Mouse (Mus musculus): ENCODE measurements around the gene 6030452D12Rik. TPM values are rescaled to one million over a fixed set of nuclear protein-coding genes. Genes with fewer than 3 reads are reported as not detected.

Gene 6030452D12Rik
- polyA plus RNA-seq, 1 experiment from 2014 or later, result not detected

GRCm38 (mm10) chr8:106506106-106506505 lies 5.8 kb downstream of the 6030452D12Rik start:
- no peak overlapping the region for H3K4me2 ChIP-seq
- no peaks in the 10 kb centered on the region for H3K9me3 ChIP-seq
- peaks cover 18% of the 10 kb centered on the region for H3K27me3 ChIP-seq
- H3K9ac ChIP-seq (replicated peaks), result no peak overlapping the region
- H3K27ac ChIP-seq, result no peak overlapping the region
- H3K4me3 ChIP-seq (replicated peaks), result no peak overlapping the region
- H3K36me3 ChIP-seq, result no peaks in the 10 kb centered on the region
- no peak for ATAC-seq (ENCODE audit: insufficient number of reproducible peaks, insufficient read depth, low FRiP score, low TSS enrichment, low read depth)
- 98% methylated on average over 1 of the region's 1 CpGs for whole genome bisulfite sequencing
- peaks cover 42% of the 10 kb centered on the region for H3K4me1 ChIP-seq (replicated peaks)

- under 1% methylated on average over 30 of the region's 30 CpGs for WGBS
These were observed 7.5 kb downstream of the 6030452D12Rik start for GRCm38 (mm10) chr8:106507761-106508331.

GRCm38 (mm10) chr8:106508456-106508855 lies 8.1 kb downstream of the 6030452D12Rik start:
- H3K36me3 ChIP-seq, result no peaks in the 10 kb centered on the region
- WGBS, result 25% methylated on average over 3 of the region's 3 CpGs
- H3K4me3 ChIP-seq (replicated peaks), result peak overlapping the region; percentile 32; the same call in 1 of the 2 replicates
- peaks cover 51% of the 10 kb centered on the region for H3K4me1 ChIP-seq (replicated peaks)
- peak overlapping the region; percentile 58 for H3K4me2 ChIP-seq
- H3K9ac ChIP-seq (replicated peaks), result no peak overlapping the region
- peaks cover 18% of the 10 kb centered on the region for H3K27me3 ChIP-seq
- H3K27ac ChIP-seq, result peak overlapping the region; percentile 85
- no peaks in the 10 kb centered on the region for H3K9me3 ChIP-seq
- no peak for ATAC-seq (ENCODE audit: insufficient number of reproducible peaks, insufficient read depth, low FRiP score, low TSS enrichment, low read depth)

More at GRCm38 (mm10) chr8:106507761-106508331, 7.5 kb downstream of the 6030452D12Rik start:
- peak overlapping the region; percentile 58 for H3K4me2 ChIP-seq
- no peaks in the 10 kb centered on the region for H3K9me3 ChIP-seq
- no peaks in the 10 kb centered on the region for H3K36me3 ChIP-seq
- H3K4me1 ChIP-seq (replicated peaks), result peaks cover 45% of the 10 kb centered on the region
- peak overlapping the region; percentile 85 for H3K27ac ChIP-seq
- H3K9ac ChIP-seq (replicated peaks), result peak overlapping the region; percentile 40
- ATAC-seq (ENCODE audit: insufficient number of reproducible peaks, insufficient read depth, low FRiP score, low TSS enrichment, low read depth), result peak; percentile 54
- H3K27me3 ChIP-seq, result peaks cover 18% of the 10 kb centered on the region
- H3K4me3 ChIP-seq (replicated peaks), result peak overlapping the region; percentile 32

- H3K4me1 ChIP-seq (replicated peaks), result peaks cover 59% of the 10 kb centered on the region
- no peak overlapping the region for H3K9ac ChIP-seq (replicated peaks)
- WGBS, result 57% methylated on average over 8 of the region's 8 CpGs
- H3K9me3 ChIP-seq, result no peaks in the 10 kb centered on the region
- peaks cover under 1% of the 10 kb centered on the region; the same call in 1 of the 2 replicates for H3K36me3 ChIP-seq
- H3K4me3 ChIP-seq (replicated peaks), result no peak overlapping the region
- no peak for ATAC-seq (ENCODE audit: insufficient number of reproducible peaks, insufficient read depth, low FRiP score, low TSS enrichment, low read depth)
- peaks cover 18% of the 10 kb centered on the region for H3K27me3 ChIP-seq
- H3K4me2 ChIP-seq, result no peak overlapping the region
- H3K27ac ChIP-seq, result no peak overlapping the region
These were observed 8.9 kb downstream of the 6030452D12Rik start for GRCm38 (mm10) chr8:106509079-106509780.

GRCm38 (mm10) chr8:106510365-106510975 lies 10.1 kb downstream of the 6030452D12Rik start, which contains the start of gene Cdh3:
TSS of gene Cdh3 (plus strand) at chr8:106510891.
- H3K9ac ChIP-seq (replicated peaks), result peak within 1 kb of the TSS; percentile 71
- WGBS, result under 1% methylated on average over 34 of the region's 34 CpGs
- H3K4me2 ChIP-seq, result peak within 1 kb of the TSS; percentile 77
- no peaks in the 10 kb centered on the region for H3K9me3 ChIP-seq
- H3K36me3 ChIP-seq, result peaks cover 10% of the 10 kb centered on the region
- H3K27me3 ChIP-seq, result peaks cover 18% of the 10 kb centered on the region
- peak; percentile 23 for ATAC-seq (ENCODE audit: insufficient number of reproducible peaks, insufficient read depth, low FRiP score, low TSS enrichment, low read depth)
- H3K4me3 ChIP-seq (replicated peaks), result peak within 1 kb of the TSS; percentile 63
- H3K27ac ChIP-seq, result peak within 1 kb of the TSS; percentile 93
- peaks cover 66% of the 10 kb centered on the region for H3K4me1 ChIP-seq (replicated peaks)

- H3K4me2 ChIP-seq, result peak overlapping the region; percentile 77
- ATAC-seq (ENCODE audit: insufficient number of reproducible peaks, insufficient read depth, low FRiP score, low TSS enrichment, low read depth), result 0 out of 2 replicates have a peak, but pooled peaks have one; percentile 4
These were observed 10.8 kb downstream of the 6030452D12Rik start for GRCm38 (mm10) chr8:106511065-106511501.

GRCm38 (mm10) chr8:106511531-106512041 lies 11.3 kb downstream of the 6030452D12Rik start:
- peak overlapping the region; percentile 71 for H3K9ac ChIP-seq (replicated peaks)
- no peak; the same call in 1 of the 2 replicates for ATAC-seq (ENCODE audit: insufficient number of reproducible peaks, insufficient read depth, low FRiP score, low TSS enrichment, low read depth)
- peak overlapping the region; percentile 63 for H3K4me3 ChIP-seq (replicated peaks)
- peak overlapping the region; percentile 93 for H3K27ac ChIP-seq
- peak overlapping the region; percentile 77 for H3K4me2 ChIP-seq
- H3K9me3 ChIP-seq, result no peaks in the 10 kb centered on the region
- H3K4me1 ChIP-seq (replicated peaks), result peaks cover 74% of the 10 kb centered on the region
- H3K36me3 ChIP-seq, result peaks cover 10% of the 10 kb centered on the region
- under 1% methylated on average over 30 of the region's 30 CpGs for WGBS
- H3K27me3 ChIP-seq, result peaks cover 15% of the 10 kb centered on the region

More at GRCm38 (mm10) chr8:106511065-106511501, 10.8 kb downstream of the 6030452D12Rik start:
- H3K27ac ChIP-seq, result peak overlapping the region; percentile 93
- H3K4me3 ChIP-seq (replicated peaks), result peak overlapping the region; percentile 63
- peaks cover 10% of the 10 kb centered on the region for H3K36me3 ChIP-seq
- under 1% methylated on average over 22 of the region's 22 CpGs for WGBS
- peak overlapping the region; percentile 71 for H3K9ac ChIP-seq (replicated peaks)
- peaks cover 69% of the 10 kb centered on the region for H3K4me1 ChIP-seq (replicated peaks)
- peaks cover 18% of the 10 kb centered on the region for H3K27me3 ChIP-seq
- H3K9me3 ChIP-seq, result no peaks in the 10 kb centered on the region

- H3K4me2 ChIP-seq, result peak overlapping the region; percentile 77
- H3K27ac ChIP-seq, result peak overlapping the region; percentile 93
- peaks cover 76% of the 10 kb centered on the region for H3K4me1 ChIP-seq (replicated peaks)
- H3K9ac ChIP-seq (replicated peaks), result peak overlapping the region; percentile 71; the same call in 1 of the 2 replicates
- WGBS, result 17% methylated on average over 7 of the region's 7 CpGs
- peak overlapping the region; percentile 63 for H3K4me3 ChIP-seq (replicated peaks)
- peaks cover 12% of the 10 kb centered on the region for H3K36me3 ChIP-seq
- ATAC-seq (ENCODE audit: insufficient number of reproducible peaks, insufficient read depth, low FRiP score, low TSS enrichment, low read depth), result peak; percentile 37; the same call in 1 of the 2 replicates
- H3K27me3 ChIP-seq, result peaks cover 8% of the 10 kb centered on the region; the same call in 1 of the 2 replicates
- H3K9me3 ChIP-seq, result no peaks in the 10 kb centered on the region
These were observed 12.3 kb downstream of the 6030452D12Rik start for GRCm38 (mm10) chr8:106512475-106513150.

GRCm38 (mm10) chr8:106515946-106516479 lies 15.7 kb downstream of the 6030452D12Rik start:
- H3K36me3 ChIP-seq, result peaks cover 31% of the 10 kb centered on the region
- peaks cover 4% of the 10 kb centered on the region for H3K27me3 ChIP-seq
- H3K4me3 ChIP-seq (replicated peaks), result no peak overlapping the region
- H3K4me2 ChIP-seq, result no peak overlapping the region
- no peak overlapping the region for H3K27ac ChIP-seq
- peaks cover 86% of the 10 kb centered on the region for H3K4me1 ChIP-seq (replicated peaks)
- H3K9ac ChIP-seq (replicated peaks), result no peak overlapping the region
- ATAC-seq (ENCODE audit: insufficient number of reproducible peaks, insufficient read depth, low FRiP score, low TSS enrichment, low read depth), result no peak
- WGBS, result 8% methylated on average over 1 of the region's 1 CpGs
- no peaks in the 10 kb centered on the region for H3K9me3 ChIP-seq

- H3K9me3 ChIP-seq, result no peaks in the 10 kb centered on the region
- H3K27me3 ChIP-seq, result peaks cover 4% of the 10 kb centered on the region
- H3K27ac ChIP-seq, result no peak overlapping the region
- no peak for ATAC-seq (ENCODE audit: insufficient number of reproducible peaks, insufficient read depth, low FRiP score, low TSS enrichment, low read depth)
- H3K9ac ChIP-seq (replicated peaks), result no peak overlapping the region
- H3K36me3 ChIP-seq, result peaks cover 31% of the 10 kb centered on the region
- 13% methylated on average over 2 of the region's 2 CpGs for WGBS
- peaks cover 89% of the 10 kb centered on the region for H3K4me1 ChIP-seq (replicated peaks)
- no peak overlapping the region for H3K4me2 ChIP-seq
- H3K4me3 ChIP-seq (replicated peaks), result no peak overlapping the region
These were observed 16.3 kb downstream of the 6030452D12Rik start for GRCm38 (mm10) chr8:106516581-106516980.

Data from limb, embryonic 12.5 days (tissue).